Mouse (Mus musculus): Measurements from ENCODE around the gene Rubcn.

Gene Rubcn

GRCm38 (mm10) chr16:32821772-32822449 is 55.7 kb downstream of the Rubcn start:
- DNase-seq (ENCODE audit: extremely low spot score, low read depth, low spot score), result no peak

GRCm38 (mm10) chr16:32818441-32818840 is 59.1 kb downstream of the Rubcn start:
- DNase-seq (ENCODE audit: extremely low spot score, low read depth, low spot score), result no peak

GRCm38 (mm10) chr16:32818036-32818435 is 59.5 kb downstream of the Rubcn start:
- no peak for DNase-seq (ENCODE audit: extremely low spot score, low read depth, low spot score)

- peak; percentile 57 for DNase-seq (ENCODE audit: extremely low spot score, low read depth, low spot score)
Measured at GRCm38 (mm10) chr16:32815160-32815605, 62.4 kb downstream of the Rubcn start.

GRCm38 (mm10) chr16:32814539-32814938 is 63.0 kb downstream of the Rubcn start:
- no peak for DNase-seq (ENCODE audit: extremely low spot score, low read depth, low spot score)

- no peak for DNase-seq (ENCODE audit: extremely low spot score, low read depth, low spot score)
Measured at GRCm38 (mm10) chr16:32813771-32814170, 63.8 kb downstream of the Rubcn start.

- DNase-seq (ENCODE audit: extremely low spot score, low read depth, low spot score), result no peak
Measured at GRCm38 (mm10) chr16:32813362-32813761, 64.2 kb downstream of the Rubcn start.

GRCm38 (mm10) chr16:32812888-32813361 is 64.6 kb downstream of the Rubcn start:
- peak; percentile 67 for DNase-seq (ENCODE audit: extremely low spot score, low read depth, low spot score)

- no peak for DNase-seq (ENCODE audit: extremely low spot score, low read depth, low spot score)
Measured at GRCm38 (mm10) chr16:32810321-32810720, 67.2 kb downstream of the Rubcn start, which contains the start of gene Smbd1. TSS of gene Smbd1 (minus strand) at chr16:32810477.

GRCm38 (mm10) chr16:32807408-32808185 is 70.0 kb downstream of the Rubcn start:
- no peak for DNase-seq (ENCODE audit: extremely low spot score, low read depth, low spot score)

- no peak for DNase-seq (ENCODE audit: extremely low spot score, low read depth, low spot score)
Measured at GRCm38 (mm10) chr16:32805151-32805550, 72.4 kb downstream of the Rubcn start.

GRCm38 (mm10) chr16:32803901-32804300 is 73.7 kb downstream of the Rubcn start:
- DNase-seq (ENCODE audit: extremely low spot score, low read depth, low spot score), result no peak

- DNase-seq (ENCODE audit: extremely low spot score, low read depth, low spot score), result no peak
Measured at GRCm38 (mm10) chr16:32803252-32803853, 74.2 kb downstream of the Rubcn start.

GRCm38 (mm10) chr16:32797426-32797689 is 80.2 kb downstream of the Rubcn start, which contains the start of gene Muc20:
TSS of gene Muc20 (minus strand) at chr16:32797435.
- DNase-seq (ENCODE audit: extremely low spot score, low read depth, low spot score), result no peak

GRCm38 (mm10) chr16:32796676-32797425 is 80.7 kb downstream of the Rubcn start:
- DNase-seq (ENCODE audit: extremely low spot score, low read depth, low spot score), result no peak

GRCm38 (mm10) chr16:32795177-32795576 is 82.4 kb downstream of the Rubcn start:
- DNase-seq (ENCODE audit: extremely low spot score, low read depth, low spot score), result no peak

GRCm38 (mm10) chr16:32790056-32790455 is 87.5 kb downstream of the Rubcn start:
- DNase-seq (ENCODE audit: extremely low spot score, low read depth, low spot score), result no peak

- no peak for DNase-seq (ENCODE audit: extremely low spot score, low read depth, low spot score)
Measured at GRCm38 (mm10) chr16:32784840-32785239, 92.7 kb downstream of the Rubcn start.

- DNase-seq (ENCODE audit: extremely low spot score, low read depth, low spot score), result no peak
Measured at GRCm38 (mm10) chr16:32783324-32784062, 94.1 kb downstream of the Rubcn start.

GRCm38 (mm10) chr16:32778956-32779355 is 98.6 kb downstream of the Rubcn start:
- no peak for DNase-seq (ENCODE audit: extremely low spot score, low read depth, low spot score)
